Mouse (Mus musculus) megakaryocyte-erythroid progenitor cell, adult 5-6 weeks (primary cell): ENCODE results near the gene Irs1. TPM values are rescaled to one million over a fixed set of nuclear protein-coding genes. Genes with fewer than 3 reads are reported as not detected.
A peak's percentile ranks its signal among the peaks of the same experiment; 100 is the strongest.

ENCODE experiments used
- ATAC-seq: replicated peaks from 2 replicates; pipeline ENCODE4 v1.8.0; 2016; ENCODE audit warnings: mild to moderate bottlenecking, inconsistent platforms; ENCODE audit not compliant: severe bottlenecking, poor library complexity, low FRiP score, low TSS enrichment
- total RNA-seq, 2 experiments: library from RNA; stranded (forward) in 1 of 2; stranded (reverse) in 1 of 2; fragments of 200-1000, 215-1000 nt in 1 of 2; fragments of >200 nt in 1 of 2; fragmentation: Nextera tagmentation in 1 of 2; gene quantifications; 2 replicates each; pipeline ENCODE4 v1.2.3; 2014 to 2017

Gene Irs1
- total RNA-seq, 2 experiments from 2014 or later, result not detected

DNA sequence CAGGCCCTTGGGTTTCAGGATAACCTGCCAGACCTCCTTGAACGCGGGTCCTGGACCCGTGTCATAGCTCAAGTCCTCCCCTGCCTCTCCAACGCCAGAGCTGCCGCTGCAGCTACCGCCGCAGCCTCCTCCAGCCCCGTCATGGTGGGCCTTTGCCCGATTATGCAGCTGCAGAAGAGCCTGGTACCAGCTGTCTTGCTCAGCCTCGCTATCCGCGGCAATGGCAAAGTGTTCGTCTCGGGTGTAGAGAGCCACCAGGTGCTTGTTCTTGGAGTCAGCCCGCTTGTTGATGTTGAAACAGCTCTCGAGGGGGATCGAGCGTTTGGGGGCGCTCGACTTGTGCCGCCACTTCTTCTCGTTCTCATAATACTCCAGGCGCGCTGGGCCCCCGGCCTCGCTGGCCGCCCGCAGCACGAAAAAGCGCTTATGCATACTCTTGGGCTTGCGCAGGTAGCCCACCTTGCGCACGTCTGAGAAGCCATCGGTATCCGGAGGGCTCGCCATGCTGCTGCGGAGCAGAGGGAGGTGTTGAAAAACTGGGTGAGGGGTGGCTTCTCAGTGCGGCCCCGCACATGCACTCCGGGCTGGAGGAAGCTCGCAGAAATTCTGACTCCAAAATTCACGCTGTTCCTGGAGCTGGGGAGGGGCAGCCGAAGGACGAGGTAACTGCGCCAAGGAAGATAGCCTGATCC is 1.1 kb downstream of the Irs1 start:
- no peak for ATAC-seq

GRCm38 (mm10) chr1:82289116-82289989 is 1.9 kb downstream of the Irs1 start:
- no peak for ATAC-seq

- no peak for ATAC-seq
Measured at GRCm38 (mm10) chr1:82288421-82288990, 2.7 kb downstream of the Irs1 start.

DNA sequence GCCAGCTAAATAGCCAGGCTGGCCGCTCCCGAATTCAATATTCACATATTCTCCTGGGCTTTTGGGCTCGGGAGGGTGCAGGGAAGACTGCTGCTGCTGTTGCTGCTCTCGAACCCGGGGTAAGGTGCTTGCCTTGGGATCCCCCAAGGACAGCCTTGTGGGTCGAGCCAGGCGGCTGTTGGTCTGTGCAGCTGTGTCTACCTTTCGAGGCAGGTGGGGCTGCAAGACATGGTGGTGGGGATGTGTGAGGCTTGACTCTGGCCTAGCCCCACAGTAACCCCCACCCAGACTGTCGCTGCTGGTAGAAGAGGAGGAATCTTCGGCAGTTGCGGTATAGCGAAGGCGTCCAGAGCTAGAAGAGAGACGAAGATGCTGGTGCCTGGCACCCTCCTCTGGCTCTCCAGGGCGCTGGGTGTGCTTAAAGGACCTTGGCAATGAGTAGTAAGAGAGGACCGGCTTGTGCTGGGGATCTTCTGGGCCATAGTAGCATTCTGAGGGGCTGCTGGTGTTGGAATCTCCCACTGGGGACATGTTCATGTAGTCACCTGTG is 3.4 kb downstream of the Irs1 start:
- no peak for ATAC-seq

DNA sequence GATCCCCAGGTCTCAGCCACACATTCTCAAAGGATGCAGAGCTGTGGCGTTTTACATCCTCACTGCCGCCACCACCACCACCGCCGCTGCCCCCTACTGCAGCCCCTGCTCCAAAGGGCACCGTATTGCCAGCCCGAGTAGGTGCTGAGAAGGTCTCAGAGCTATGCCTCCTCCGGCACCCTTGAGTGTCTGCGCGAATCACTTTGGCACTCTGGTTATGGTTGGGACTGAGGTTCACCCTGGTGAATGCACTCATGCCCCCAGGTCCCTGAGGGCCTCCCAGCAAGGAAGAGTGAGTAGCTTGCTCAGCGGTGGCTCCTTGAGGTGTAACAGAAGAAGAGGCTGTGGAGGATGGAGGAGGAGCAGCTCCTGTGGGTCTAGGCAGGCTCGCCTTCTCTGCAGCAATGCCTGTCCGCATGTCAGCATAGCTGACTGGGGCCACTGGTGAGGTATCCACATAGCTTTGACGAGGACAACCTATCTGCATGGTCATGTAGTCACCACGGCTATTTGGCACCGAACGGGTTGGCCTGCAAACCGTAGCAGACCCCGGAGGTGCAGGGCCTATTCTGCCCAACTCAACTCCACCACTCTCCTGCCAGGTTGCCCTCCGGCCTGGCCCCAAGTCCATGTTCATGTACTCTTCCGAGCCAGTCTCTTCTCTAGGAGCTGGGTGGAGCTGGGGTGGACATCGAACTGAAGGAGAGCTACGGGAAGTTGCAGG is 4.0 kb downstream of the Irs1 start:
- ATAC-seq, result no peak

DNA sequence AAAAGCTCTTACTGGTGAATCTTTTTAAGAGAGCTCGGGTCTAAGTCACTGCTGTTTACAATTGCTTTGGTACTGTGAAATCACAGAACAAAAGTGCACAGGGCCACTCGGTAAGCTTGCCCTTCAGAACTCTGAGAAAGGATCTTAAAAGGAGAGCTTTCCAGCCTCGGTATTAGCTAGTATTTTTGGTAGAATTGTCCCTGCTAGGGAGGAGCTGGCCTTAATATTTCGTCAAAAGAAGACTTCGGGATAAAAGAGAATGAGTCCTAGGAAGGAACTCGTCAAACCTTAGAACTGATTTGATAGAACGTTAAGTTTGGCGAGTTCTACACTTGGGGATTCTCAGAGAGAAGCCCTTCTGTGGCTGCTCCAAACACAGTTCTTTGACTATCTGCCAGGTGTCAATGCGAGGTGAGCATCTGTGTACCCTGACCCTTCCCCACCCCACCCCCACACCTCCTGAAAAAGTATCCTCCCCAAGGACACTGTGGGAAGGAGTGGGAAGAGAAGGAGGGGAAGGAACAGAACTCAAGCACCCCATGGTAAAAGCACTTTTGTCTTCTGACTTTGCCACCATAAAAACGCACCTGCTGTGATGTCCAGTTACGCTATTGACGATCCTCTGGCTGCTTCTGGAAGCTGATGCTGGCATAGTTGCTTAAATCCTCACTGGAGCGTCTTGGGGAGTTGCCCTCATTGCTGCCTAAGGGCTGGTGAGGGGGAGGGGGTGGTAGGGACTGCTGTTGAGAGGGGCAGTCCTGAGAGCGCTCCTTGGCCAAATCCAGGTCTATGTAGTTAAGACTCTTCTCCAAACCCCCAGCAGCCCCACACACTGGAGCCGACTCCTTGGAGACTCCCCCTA is 4.8 kb downstream of the Irs1 start:
- no peak for ATAC-seq

DNA sequence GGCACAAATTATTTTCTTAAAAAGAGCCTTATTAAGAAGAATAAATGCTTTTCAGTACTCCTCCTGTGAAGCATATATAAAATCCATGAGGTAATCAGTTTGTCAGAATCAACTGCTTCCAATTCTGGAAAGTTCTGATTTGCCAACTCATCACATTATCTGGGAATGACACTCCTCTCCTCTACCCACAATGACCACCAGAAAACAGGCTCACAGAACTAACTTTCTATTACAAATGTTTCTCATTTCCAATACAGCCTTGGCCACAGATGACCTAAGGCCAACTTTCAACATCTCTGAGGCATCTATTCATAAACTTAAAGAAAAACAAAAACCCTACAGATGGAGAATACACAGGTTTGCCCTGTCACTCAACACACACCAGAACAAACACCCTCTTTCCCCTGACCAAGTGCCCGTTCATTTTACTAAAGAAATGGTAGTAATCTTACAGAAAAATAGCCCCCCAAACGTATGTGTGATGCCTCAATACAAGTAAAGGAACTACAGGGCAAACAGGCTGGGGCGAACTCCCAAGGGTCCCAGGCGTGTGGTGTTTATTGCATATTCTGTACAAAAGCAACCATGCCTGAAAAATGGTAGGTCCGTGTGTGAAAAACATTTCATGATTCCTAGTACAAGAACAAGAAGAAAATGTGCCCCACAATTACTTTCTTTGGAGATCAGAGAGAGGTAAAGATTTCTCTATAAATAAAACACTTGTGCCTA is 5.6 kb downstream of the Irs1 start:
- ATAC-seq, result no peak

DNA sequence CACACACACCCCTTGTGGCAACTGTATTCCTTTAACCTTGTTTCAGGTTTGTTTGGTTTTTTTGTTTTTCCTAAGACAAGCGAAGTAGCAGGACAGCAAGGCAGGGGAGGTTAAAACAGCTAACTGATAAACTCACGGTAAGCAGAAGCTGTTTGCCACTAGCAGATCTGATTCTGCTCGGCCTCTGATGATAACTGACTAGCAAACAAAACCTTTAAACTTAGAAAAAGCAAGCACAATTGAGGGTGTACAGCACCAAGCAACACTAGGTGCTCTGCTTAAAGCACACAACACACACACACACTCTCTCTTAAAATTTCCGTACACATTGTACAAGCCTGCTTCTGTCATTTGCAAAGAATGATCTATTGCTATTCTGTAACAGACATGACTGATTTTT is 6.8 kb downstream of the Irs1 start:
- no peak for ATAC-seq

- ATAC-seq, result no peak
Measured at GRCm38 (mm10) chr1:82283901-82284301, 7.3 kb downstream of the Irs1 start.

DNA sequence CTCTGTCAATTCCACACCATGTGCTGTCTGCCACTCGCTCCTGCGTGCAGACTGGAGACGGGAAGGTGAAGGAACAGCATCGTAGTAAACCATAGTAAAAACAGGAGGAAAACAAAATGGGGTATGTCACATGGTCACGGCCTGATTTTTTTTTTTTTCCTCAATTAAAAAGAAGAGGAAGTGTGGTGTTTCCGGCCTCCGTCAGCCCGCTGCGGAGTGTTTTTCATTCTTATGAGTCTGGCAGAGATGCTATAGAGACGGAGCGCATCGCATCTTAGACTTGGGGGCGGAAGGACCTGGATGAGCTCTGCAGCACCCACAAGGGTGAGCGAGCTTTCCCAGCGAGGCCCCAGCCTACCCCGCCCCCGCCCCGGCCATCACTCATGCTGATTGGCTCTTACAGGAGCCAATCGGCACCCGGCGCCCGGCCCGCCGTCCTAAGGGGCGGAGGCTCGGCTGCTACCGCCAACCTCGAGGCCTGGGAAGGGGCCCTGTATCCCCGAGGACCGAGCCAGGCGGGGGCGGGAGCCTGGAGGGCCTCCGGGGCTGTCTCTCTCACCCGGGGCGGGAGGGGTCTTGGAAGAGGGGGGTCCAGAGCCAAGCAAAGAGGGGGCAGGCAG is 8.1 kb downstream of the Irs1 start:
- peak; percentile 98 for ATAC-seq

DNA sequence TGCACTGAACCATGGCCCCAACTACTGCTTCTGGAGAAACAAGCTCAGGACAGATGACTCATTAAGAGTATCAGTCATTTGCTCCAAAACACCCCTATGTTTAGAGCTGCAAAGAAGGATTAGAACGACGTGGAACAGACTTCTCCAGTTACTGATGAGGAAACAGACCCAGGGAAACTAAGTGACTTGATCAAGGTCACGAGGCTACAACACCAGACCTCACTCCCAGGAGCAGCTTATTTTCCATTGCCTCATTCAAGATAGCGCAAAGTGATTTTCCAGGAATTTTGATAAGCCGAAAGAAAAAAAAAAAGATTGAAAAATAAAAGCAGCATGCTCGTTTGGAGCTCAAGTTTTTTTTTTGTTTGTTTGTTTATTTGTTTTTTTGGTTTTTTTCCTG is 9.4 kb downstream of the Irs1 start:
- no peak for ATAC-seq

DNA sequence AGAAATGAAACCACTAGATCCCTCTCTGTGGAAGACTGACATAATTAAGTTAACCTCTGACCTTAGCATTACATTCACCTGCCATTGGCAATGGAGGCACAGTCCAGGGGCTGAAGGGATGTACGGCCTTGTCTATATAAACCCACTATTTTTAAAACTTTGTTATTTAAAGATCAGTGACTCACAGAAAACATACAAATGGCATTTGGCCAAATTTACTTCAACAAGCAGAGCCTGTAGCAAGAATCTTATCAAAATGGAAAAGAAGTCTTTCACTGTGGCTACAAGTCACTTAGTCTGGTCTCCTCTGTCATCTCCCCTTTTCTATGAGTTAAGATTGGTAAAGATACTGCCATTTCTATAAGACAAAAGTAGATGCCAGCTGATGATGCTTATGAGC is 11.4 kb downstream of the Irs1 start:
- ATAC-seq, result no peak

GRCm38 (mm10) chr1:82274361-82274760 is 16.9 kb downstream of the Irs1 start:
- ATAC-seq, result no peak

DNA sequence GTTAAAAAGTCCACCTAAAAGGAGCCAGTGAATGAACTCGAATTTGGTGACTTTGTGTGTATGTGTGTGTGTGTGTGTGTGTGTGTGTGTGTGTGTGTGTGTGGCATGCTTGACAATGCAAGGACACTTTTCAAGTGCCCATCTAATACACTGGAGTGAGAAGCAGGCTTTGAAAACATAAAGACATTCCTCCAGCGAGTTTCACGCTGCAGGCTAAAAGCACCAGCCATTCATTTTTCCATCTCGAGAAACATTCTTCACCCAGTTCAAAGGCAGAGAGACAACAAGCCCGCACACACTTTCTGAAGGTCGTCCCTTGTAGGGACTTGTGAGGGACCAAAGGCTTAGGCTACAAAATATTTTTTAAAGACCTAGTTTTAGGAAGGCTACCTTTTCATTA is 17.7 kb downstream of the Irs1 start:
- no peak for ATAC-seq

- ATAC-seq, result no peak
Measured at GRCm38 (mm10) chr1:82272231-82272630, 19.0 kb downstream of the Irs1 start.

- ATAC-seq, result no peak
Measured at GRCm38 (mm10) chr1:82267547-82267946, 23.7 kb downstream of the Irs1 start.

GRCm38 (mm10) chr1:82262331-82262730 is 28.9 kb downstream of the Irs1 start:
- ATAC-seq, result no peak

GRCm38 (mm10) chr1:82261638-82262037 is 29.6 kb downstream of the Irs1 start:
- ATAC-seq, result no peak
